Mouse (Mus musculus) layer of hippocampus, adult 9-11 months (tissue): ENCODE data around the gene Ano10.
"Not testable (repeated sequence)": the region's sequence is repeated elsewhere in the genome, so short reads cannot be mapped to it uniquely, and the experiment has no call there.

Source experiments
- DNase-seq: peaks from one replicate; pipeline ENCODE4 v3.0.0; 2022

The Ano10 gene

GRCm38 (mm10) chr9:122294242-122294881, at the start of gene Ano10:
TSS of gene Ano10 (minus strand) at chr9:122294423.
- DNase-seq, result peak; percentile 99

- DNase-seq, result no peak
These were observed 49.2 kb upstream of the Ano10 start for GRCm38 (mm10) chr9:122343399-122343798.

GRCm38 (mm10) chr9:122339972-122340371, 45.7 kb upstream of the Ano10 start:
- DNase-seq, result no peak

- DNase-seq, result no peak
These were observed 43.3 kb upstream of the Ano10 start for GRCm38 (mm10) chr9:122337510-122337931.

GRCm38 (mm10) chr9:122336677-122337076, 42.5 kb upstream of the Ano10 start:
- no peak for DNase-seq

GRCm38 (mm10) chr9:122328199-122328598, 34.0 kb upstream of the Ano10 start:
- no peak for DNase-seq

GRCm38 (mm10) chr9:122325996-122326395, 31.8 kb upstream of the Ano10 start:
- no peak for DNase-seq

- no peak for DNase-seq
These were observed 28.1 kb upstream of the Ano10 start for GRCm38 (mm10) chr9:122322356-122322755.

- no peak for DNase-seq
These were observed 26.4 kb upstream of the Ano10 start for GRCm38 (mm10) chr9:122320626-122321025.

GRCm38 (mm10) chr9:122316562-122316961, 22.3 kb upstream of the Ano10 start:
- no peak for DNase-seq

- DNase-seq, result no peak
These were observed 21.3 kb upstream of the Ano10 start for GRCm38 (mm10) chr9:122315501-122315900.

GRCm38 (mm10) chr9:122314942-122315341, 20.7 kb upstream of the Ano10 start:
- DNase-seq, result no peak

GRCm38 (mm10) chr9:122314386-122314785, 20.2 kb upstream of the Ano10 start:
- no peak for DNase-seq

GRCm38 (mm10) chr9:122313128-122313527, 18.9 kb upstream of the Ano10 start:
- DNase-seq, result not testable (repeated sequence)

- no peak for DNase-seq
These were observed 18.2 kb upstream of the Ano10 start for GRCm38 (mm10) chr9:122312296-122312990.

GRCm38 (mm10) chr9:122311051-122311760, 17.0 kb upstream of the Ano10 start:
- DNase-seq, result no peak

- DNase-seq, result peak; percentile 81
These were observed 16.4 kb upstream of the Ano10 start for GRCm38 (mm10) chr9:122310613-122311049.

GRCm38 (mm10) chr9:122309013-122309980, 15.1 kb upstream of the Ano10 start:
- no peak for DNase-seq

- DNase-seq, result no peak
These were observed 11.1 kb upstream of the Ano10 start for GRCm38 (mm10) chr9:122305302-122305701.

GRCm38 (mm10) chr9:122296169-122296568, 1.9 kb upstream of the Ano10 start:
- no peak for DNase-seq

- DNase-seq, result no peak
These were observed 1.2 kb upstream of the Ano10 start for GRCm38 (mm10) chr9:122295396-122295795.

- DNase-seq, result no peak
These were observed 370 bp downstream of the Ano10 start for GRCm38 (mm10) chr9:122293865-122294241.

GRCm38 (mm10) chr9:122290192-122290591, 4.0 kb downstream of the Ano10 start:
- DNase-seq, result no peak
